Mouse (Mus musculus) layer of hippocampus, postnatal 36 days (tissue): ENCODE measurements around the gene Gpr141. TPM values are rescaled to one million over a fixed set of nuclear protein-coding genes. Genes with fewer than 3 reads are reported as not detected.
"Not testable (repeated sequence)": the region's sequence is repeated elsewhere in the genome, so short reads cannot be mapped to it uniquely, and the experiment has no call there.

Experiments
- DNase-seq, 2 experiments: peaks; one replicate each; pipeline ENCODE4 v3.0.0; 2022
- total RNA-seq, 2 experiments: library from RNA; stranded (reverse); gene quantifications; 2 replicates each; pipeline ENCODE4 v1.2.3; 2021

Gpr141 gene
- not detected for total RNA-seq

DNA sequence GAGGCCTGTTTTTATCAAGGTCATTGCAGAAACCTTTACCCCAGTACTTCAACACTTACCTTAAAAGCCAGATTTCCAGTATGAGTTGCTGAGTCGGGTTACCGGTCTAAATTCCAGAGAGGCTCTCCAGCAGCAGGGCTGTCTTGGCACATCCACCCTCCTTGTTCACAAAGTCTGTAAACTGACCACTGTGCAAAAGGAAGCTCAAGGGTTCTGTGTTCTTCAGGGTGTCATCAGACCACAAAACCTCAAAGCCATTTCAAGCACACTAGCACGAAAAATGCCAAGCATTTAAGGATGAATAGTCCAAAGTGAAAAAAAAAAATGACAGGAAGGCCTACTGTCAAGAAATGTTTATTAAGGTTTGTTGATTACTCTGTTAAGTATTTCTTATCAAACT is at the start of gene Gpr141:
Gpr141 (minus strand) TSS at position 187 of the 400 bp plus-strand sequence.
- DNase-seq: no peak

DNA sequence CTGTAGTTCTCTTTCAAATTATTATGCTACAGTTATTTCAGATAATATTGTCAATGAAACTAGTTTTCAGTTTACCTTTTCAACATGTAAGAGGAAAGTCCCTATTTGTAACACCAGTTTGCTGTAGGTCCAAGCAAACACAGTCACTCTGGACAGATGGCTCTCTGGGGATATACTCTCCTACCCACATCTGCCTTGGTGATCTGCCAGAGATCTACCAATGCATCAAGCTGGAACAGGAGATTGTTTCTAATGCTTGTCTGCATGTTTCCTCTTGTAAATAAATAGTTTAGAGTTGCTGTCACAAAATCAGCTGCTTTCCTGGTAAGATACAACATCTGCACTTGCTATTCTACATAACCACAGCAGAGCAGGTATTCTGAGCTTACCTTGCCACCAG is 40.2 kb upstream of the Gpr141 start:
- no peak for DNase-seq

- no peak for DNase-seq
These were observed 30.7 kb upstream of the Gpr141 start for GRCm38 (mm10) chr13:19854629-19855333.

DNA sequence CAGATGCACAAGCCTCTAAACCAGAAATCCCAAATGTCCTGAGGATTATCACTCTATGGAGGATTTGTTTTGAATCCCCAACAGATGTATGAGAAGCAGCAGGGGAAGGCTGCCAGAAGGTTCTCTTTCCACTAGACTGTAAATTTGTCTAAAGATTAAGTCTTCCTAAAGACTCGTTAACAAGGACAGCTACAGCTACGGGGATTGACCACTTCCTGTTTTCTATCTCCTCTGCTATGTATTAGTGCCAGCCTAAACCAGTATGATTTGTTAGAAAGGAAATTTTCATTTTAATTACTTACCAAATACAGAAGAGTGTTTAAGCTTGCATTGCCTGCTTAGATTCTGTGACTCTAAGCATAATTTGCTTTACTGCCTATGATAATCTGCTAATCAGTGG is 30.0 kb upstream of the Gpr141 start:
- no peak for DNase-seq

- no peak for DNase-seq
These were observed 19.4 kb upstream of the Gpr141 start for GRCm38 (mm10) chr13:19843448-19843847.

GRCm38 (mm10) chr13:19842707-19843106 is 18.6 kb upstream of the Gpr141 start:
- no peak for DNase-seq

- DNase-seq: no peak
These were observed 17.6 kb upstream of the Gpr141 start for GRCm38 (mm10) chr13:19841615-19842014.

DNA sequence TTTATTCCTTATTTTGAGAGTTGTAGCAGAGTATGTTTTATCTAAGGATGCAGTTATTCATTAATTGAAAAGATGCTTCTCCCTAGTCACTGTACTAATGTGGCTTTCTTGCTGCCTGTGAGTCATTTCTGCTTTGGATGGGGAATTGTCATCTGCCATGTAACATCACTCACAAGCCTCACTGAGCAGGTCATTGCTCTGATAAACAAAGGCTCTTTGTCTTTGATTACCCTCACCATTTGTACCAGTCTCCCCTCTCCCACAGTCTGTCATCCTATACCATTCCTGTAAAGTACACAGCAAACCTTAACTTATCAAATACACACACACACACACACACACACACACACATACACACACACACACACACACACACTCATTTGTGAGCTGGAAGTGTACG is 16.1 kb upstream of the Gpr141 start:
- DNase-seq: no peak

GRCm38 (mm10) chr13:19830560-19830959 is 6.5 kb upstream of the Gpr141 start:
- DNase-seq: no peak

DNA sequence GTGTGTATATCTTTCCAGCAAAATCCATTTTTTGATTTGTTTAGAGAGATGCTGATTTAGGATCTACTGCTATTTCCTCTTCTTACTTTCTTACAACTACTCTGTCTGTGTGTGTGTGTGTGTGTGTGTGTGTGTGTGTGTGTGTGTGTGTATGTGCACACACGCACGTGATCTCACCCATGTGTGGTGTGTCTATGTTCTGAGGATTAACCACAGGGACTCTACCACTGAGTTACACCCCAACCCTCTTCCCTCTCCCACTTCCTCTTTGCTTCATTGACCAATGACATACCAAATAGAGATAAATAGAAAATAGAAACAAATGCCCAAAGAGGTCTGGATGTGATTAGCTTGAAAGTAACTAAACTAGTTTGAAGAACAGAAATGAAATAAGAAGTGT is 4.0 kb upstream of the Gpr141 start:
- no peak for DNase-seq

DNA sequence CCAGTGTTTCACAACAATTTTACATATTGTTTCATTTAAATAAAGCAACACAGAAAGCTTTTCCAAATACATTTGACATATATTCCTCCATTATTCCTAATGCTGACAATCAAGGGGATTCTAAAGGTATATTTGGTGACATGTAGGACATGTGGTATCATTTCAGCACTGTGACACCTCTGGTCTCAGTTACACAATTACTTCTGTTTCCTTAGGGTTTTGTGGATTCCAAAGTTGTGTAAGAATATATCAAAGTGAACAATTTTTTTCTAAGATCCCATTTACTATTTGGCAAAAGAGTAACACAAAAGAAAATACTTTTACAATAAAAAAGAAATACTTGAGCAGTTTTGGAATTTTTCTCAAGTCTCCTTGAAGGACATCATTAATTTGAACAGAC is 2.4 kb downstream of the Gpr141 start:
- no peak for DNase-seq

- DNase-seq: no peak
These were observed 4.1 kb downstream of the Gpr141 start for GRCm38 (mm10) chr13:19819926-19820325.

DNA sequence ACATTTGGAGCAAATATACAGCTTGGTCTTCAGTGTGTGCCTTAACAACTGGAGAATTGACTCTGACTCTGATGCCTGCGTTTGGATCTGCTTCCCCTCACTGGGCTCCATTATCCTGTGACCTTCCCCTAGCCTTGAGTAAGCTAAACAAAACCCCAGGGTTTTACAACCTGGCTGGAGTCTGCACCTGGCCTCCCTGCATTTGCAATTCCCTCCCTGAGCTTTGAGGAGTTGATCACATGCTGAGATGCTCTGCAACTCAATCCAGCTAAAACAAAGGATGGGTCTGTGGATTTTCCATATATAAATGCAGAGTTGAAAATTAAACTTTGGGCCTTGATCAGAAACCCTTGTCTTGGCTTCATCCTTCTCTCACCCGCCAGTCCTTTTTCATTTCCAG is 4.8 kb downstream of the Gpr141 start:
- DNase-seq: no peak

GRCm38 (mm10) chr13:19794942-19795341 is 29.1 kb downstream of the Gpr141 start:
- DNase-seq: no peak

GRCm38 (mm10) chr13:19794486-19794885 is 29.6 kb downstream of the Gpr141 start:
- DNase-seq: no peak

DNA sequence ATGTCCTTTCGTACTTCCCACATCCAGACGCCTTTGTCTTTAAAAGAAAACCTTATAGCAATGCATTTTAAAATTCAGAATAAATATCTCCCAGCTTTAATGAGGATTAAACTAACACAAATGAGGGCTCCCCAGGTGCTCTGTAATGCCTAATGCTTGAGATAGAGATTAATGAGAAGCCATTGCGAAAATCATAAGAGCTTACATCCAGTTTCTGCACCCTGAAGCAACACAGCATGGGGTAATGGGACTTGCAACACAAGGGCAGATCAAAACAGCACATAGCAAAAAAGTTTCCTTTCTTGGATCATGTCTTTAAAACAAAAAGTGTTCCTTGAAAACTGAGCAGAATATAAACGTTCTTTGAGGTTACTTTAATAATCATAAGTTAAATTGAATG is 30.3 kb downstream of the Gpr141 start:
- no peak for DNase-seq

- not testable (repeated sequence) for DNase-seq
These were observed 36.1 kb downstream of the Gpr141 start for GRCm38 (mm10) chr13:19787946-19788345.

- DNase-seq: no peak
These were observed 53.9 kb downstream of the Gpr141 start for GRCm38 (mm10) chr13:19770163-19770562.

- no peak for DNase-seq
These were observed 56.9 kb downstream of the Gpr141 start for GRCm38 (mm10) chr13:19767202-19767601.

DNA sequence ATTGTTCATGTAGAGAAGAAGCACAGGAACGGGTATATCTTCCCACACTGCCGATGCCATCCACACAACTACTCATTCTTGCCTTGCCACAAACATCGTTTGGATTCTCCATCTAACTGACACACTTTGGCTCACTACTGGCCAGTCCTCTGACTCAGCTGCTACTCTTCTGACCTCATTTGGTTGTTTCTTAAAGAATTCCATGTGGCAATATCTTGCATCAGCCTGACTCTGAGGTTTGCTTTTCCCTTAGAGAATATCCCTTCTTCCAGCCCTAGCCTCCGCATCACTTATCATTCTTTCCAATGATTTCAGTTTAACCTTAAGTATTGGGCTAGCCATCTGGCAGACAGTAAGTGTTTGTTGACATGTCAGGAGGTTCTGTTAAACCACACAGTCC is 59.8 kb downstream of the Gpr141 start:
- no peak for DNase-seq

DNA sequence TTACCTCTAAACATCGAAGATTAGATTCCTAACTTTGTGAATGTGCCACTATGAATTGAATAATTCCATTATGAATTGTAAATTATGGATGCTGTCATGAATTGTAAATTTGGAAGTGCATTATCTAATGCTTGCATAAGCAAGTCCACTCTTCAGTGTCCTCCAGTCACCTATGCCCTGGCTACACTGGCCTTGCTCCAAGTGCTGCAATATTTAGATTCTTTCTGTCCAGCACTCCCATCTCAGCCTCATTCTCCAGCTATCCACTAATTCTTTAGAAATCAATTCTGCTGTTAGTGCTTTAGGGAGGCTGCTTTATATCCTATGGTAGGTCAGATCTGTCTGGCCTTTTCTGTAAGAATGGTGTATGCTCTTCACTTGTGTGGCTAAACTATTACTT is 60.8 kb downstream of the Gpr141 start:
- DNase-seq: no peak

DNA sequence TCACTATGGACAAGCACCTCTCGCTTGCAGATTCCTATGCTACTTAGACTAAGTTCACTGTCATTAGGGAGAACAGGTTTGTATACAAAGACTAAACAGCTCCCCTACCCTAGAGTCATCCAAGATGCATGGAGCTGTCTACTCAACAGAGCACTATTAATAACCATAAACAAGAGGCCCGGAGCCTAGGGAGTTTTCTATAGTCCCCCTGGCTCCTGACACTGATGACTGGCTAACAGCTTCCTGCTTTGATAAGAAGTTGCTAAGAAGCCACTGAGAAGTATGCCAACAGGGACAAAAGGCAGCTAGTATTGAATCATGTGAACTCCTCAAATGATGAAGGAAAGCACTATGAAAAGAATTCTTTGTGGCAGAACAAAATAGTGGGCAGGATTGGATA is 78.3 kb downstream of the Gpr141 start:
- no peak for DNase-seq

- DNase-seq: no peak
These were observed 79.5 kb downstream of the Gpr141 start for GRCm38 (mm10) chr13:19744536-19744935.

- no peak for DNase-seq
These were observed 89.5 kb downstream of the Gpr141 start for GRCm38 (mm10) chr13:19734597-19734996.

DNA sequence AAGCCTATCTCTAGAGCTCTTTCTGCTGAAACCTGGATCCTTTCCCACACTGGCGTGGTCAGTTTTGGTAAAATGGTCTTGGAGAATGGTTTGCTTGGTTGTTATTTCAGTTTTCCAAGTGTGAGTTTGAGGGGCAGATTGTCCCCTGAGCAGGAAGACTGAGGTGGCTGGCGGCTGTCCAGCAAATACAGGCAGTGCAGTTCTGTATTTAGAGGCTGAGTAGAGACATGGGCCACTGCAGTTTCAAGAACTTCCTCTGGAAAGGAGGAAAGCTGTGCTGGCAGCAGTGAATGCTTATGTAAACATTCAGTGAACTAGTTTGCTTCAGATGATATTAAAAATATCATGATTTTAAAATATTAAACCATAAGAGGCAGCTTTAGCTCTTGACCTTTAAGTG is 93.2 kb downstream of the Gpr141 start:
- DNase-seq: no peak
